Mouse (Mus musculus) CH12.LX (cell line): ENCODE measurements around the gene Dennd2a. TPM values are rescaled to one million over a fixed set of nuclear protein-coding genes. Genes with fewer than 3 reads are reported as not detected.
A peak's percentile ranks its signal among the peaks of the same experiment; 100 is the strongest.

Experiments used
- DNase-seq: peaks from one replicate; pipeline ENCODE4 v3.0.0-alpha.2; 2013; ENCODE audit errors: extremely low read depth
- H3K27ac ChIP-seq: 2 replicates; pipeline ENCODE4 v1.5.1; 2012; ENCODE audit warnings: low read depth, mild to moderate bottlenecking, control low read depth, moderate library complexity; ENCODE audit not compliant: insufficient read depth
- H3K27me3 ChIP-seq: replicated peaks from 2 replicates; pipeline ENCODE3; 2012; ENCODE audit warnings: inconsistent platforms
- H3K36me3 ChIP-seq, 2 experiments: replicated peaks in 1 of 2; 2 replicates each; pipeline versions ENCODE3 to v1.6.1; 2012; ENCODE audit warnings: inconsistent platforms in 1 of 2, low read length in 1 of 2, mild to moderate bottlenecking in 1 of 2, mixed read lengths in 1 of 2, moderate library complexity in 1 of 2; ENCODE audit not compliant: control insufficient read depth in 1 of 2, insufficient read depth in 1 of 2
- H3K4me1 ChIP-seq, 2 experiments: 2 replicates each; pipeline ENCODE4 v1.6.1; 2012; ENCODE audit warnings: inconsistent platforms in 1 of 2, moderate library complexity in 1 of 2; ENCODE audit not compliant: insufficient read depth in 2 of 2, control insufficient read depth in 1 of 2
- H3K4me2 ChIP-seq: 2 replicates; pipeline ENCODE4 v1.6.1; 2012; ENCODE audit warnings: low read depth, mild to moderate bottlenecking, control low read depth; ENCODE audit not compliant: poor library complexity, insufficient read depth, severe bottlenecking
- H3K4me3 ChIP-seq, 3 experiments: fragments of 150-350 bp in 1 of 3; sonication (generic) in 1 of 3; replicated peaks in 1 of 3; 2 replicates each; pipeline versions ENCODE3 to v1.5.1; 2011 to 2012; ENCODE audit warnings: low read depth in 2 of 3, low read length in 2 of 3, mild to moderate bottlenecking in 2 of 3, moderate library complexity in 2 of 3, control low read depth in 1 of 3, improper control_type of control experiment in 1 of 3, inconsistent platforms in 1 of 3, mixed read lengths in 1 of 3; ENCODE audit not compliant: poor library complexity in 1 of 3
- H3K79me2 ChIP-seq: replicated peaks from 2 replicates; pipeline ENCODE4 v1.6.1; 2012; ENCODE audit warnings: mild to moderate bottlenecking, moderate library complexity; ENCODE audit not compliant: control insufficient read depth, poor library complexity, insufficient read depth, severe bottlenecking; ENCODE audit errors: extremely low read depth
- H3K9ac ChIP-seq: 2 replicates; pipeline ENCODE4 v1.6.1; 2012; ENCODE audit warnings: low read depth, mild to moderate bottlenecking, control low read depth, moderate library complexity; ENCODE audit not compliant: insufficient read depth
- H3K9me3 ChIP-seq: replicated peaks from 2 replicates; pipeline ENCODE3; 2012; ENCODE audit warnings: low read length, inconsistent platforms, mixed read lengths
- CHD1 ChIP-seq: IDR thresholded peaks from 2 replicates; pipeline ENCODE4 v1.6.1; 2012; ENCODE audit warnings: low read depth, low read length, improper control_type of control experiment, inconsistent platforms
- CTCF ChIP-seq, 2 experiments: IDR thresholded peaks in 1 of 2; conservative IDR thresholded peaks in 1 of 2; 2 replicates each; pipeline ENCODE4 v1.5.1; 2011 to 2012; ENCODE audit warnings: low read depth in 2 of 2, low read length in 2 of 2, improper control_type of control experiment in 1 of 2, inconsistent platforms in 1 of 2, mild to moderate bottlenecking in 1 of 2, moderate library complexity in 1 of 2
- ELF1 ChIP-seq: IDR thresholded peaks from 2 replicates; pipeline ENCODE4 v1.6.1; 2014; ENCODE audit warnings: low read depth, mild to moderate bottlenecking, inconsistent platforms, low read length, improper control_type of control experiment
- EP300 ChIP-seq: IDR thresholded peaks from 2 replicates; pipeline ENCODE4 v1.6.1; 2011; ENCODE audit warnings: low read length, improper control_type of control experiment
- HCFC1 ChIP-seq: IDR thresholded peaks from 2 replicates; pipeline ENCODE4 v1.6.1; 2012; ENCODE audit warnings: low read depth, mild to moderate bottlenecking, inconsistent platforms, low read length, improper control_type of control experiment
- IRF4 ChIP-seq: IDR thresholded peaks from 2 replicates; pipeline ENCODE4 v1.6.1; 2014; ENCODE audit warnings: low read depth, mild to moderate bottlenecking, inconsistent platforms, low read length, improper control_type of control experiment
- JUN ChIP-seq: IDR thresholded peaks from 2 replicates; pipeline ENCODE4 v1.6.1; 2011; ENCODE audit warnings: low read depth, mild to moderate bottlenecking, low read length, improper control_type of control experiment, moderate library complexity; ENCODE audit not compliant: insufficient read depth
- MAFK ChIP-seq: IDR thresholded peaks from 2 replicates; pipeline ENCODE4 v1.6.1; 2011; ENCODE audit warnings: low read length, improper control_type of control experiment; ENCODE audit not compliant: insufficient replicate concordance
- MAZ ChIP-seq: IDR thresholded peaks from 2 replicates; pipeline ENCODE4 v1.6.1; 2012; ENCODE audit warnings: low read depth, mild to moderate bottlenecking, inconsistent platforms, low read length, improper control_type of control experiment, moderate library complexity
- MXI1 ChIP-seq: IDR thresholded peaks from 2 replicates; pipeline ENCODE4 v1.6.1; 2011; ENCODE audit warnings: mild to moderate bottlenecking, low read depth, low read length, improper control_type of control experiment
- NELFE ChIP-seq: IDR thresholded peaks from 2 replicates; pipeline ENCODE4 v1.6.1; 2011; ENCODE audit warnings: low read depth, low read length, improper control_type of control experiment
- RAD21 ChIP-seq: IDR thresholded peaks from 2 replicates; pipeline ENCODE4 v1.6.1; 2011; ENCODE audit warnings: low read depth, mild to moderate bottlenecking, low read length, improper control_type of control experiment, moderate library complexity
- RCOR1 ChIP-seq: conservative IDR thresholded peaks from 2 replicates; pipeline ENCODE4 v1.6.1; 2012; ENCODE audit warnings: low read depth, mild to moderate bottlenecking, inconsistent platforms, low read length, improper control_type of control experiment
- TBP ChIP-seq: conservative IDR thresholded peaks from 2 replicates; pipeline ENCODE4 v1.6.1; 2011; ENCODE audit warnings: low read depth, low read length, improper control_type of control experiment
- TCF12 ChIP-seq: IDR thresholded peaks from 2 replicates; pipeline ENCODE4 v1.6.1; 2014; ENCODE audit warnings: low read depth, mild to moderate bottlenecking, inconsistent platforms, low read length, improper control_type of control experiment
- USF1 ChIP-seq: IDR thresholded peaks from 2 replicates; pipeline ENCODE4 v1.6.1; 2014; ENCODE audit warnings: low read depth, mild to moderate bottlenecking, inconsistent platforms, low read length, improper control_type of control experiment
- USF2 ChIP-seq: conservative IDR thresholded peaks from 2 replicates; pipeline ENCODE4 v1.6.1; 2011; ENCODE audit warnings: low read depth, low read length, improper control_type of control experiment
- ZC3H11A ChIP-seq: IDR thresholded peaks from 2 replicates; pipeline ENCODE4 v1.6.1; 2012; ENCODE audit warnings: low read depth, mild to moderate bottlenecking, inconsistent platforms, low read length, improper control_type of control experiment
- ZKSCAN1 ChIP-seq: IDR thresholded peaks from 2 replicates; pipeline ENCODE4 v1.6.1; 2012; ENCODE audit warnings: low read depth, inconsistent platforms, low read length, improper control_type of control experiment, borderline replicate concordance
- dilution Hi-C: fragments of 300-500 bp; cut with MboI; formaldehyde crosslinking; loops from 2 replicates; pipeline ENCODE4 v1.14.3; 2020; ENCODE audit warnings: low sequenced_read_pairs; ENCODE audit not compliant: extremely low pct_unique_long_range_greater_than_20kb, extremely low pct_ligation_motif_present
- in situ Hi-C: fragments of 300-500 bp; cut with MboI; formaldehyde crosslinking; loops from 3 replicates; pipeline ENCODE4 v1.14.3; 2019; ENCODE audit warnings: low sequenced_read_pairs, low pct_ligation_motif_present, low pct_unique_long_range_greater_than_20kb, mixed read lengths
- polyA plus RNA-seq: library from polyadenylated mRNA; unstranded; fragments of >175 nt; gene quantifications from 2 replicates; pipeline ENCODE4 v1.2.1, GENCODE M21; 2012; ENCODE audit warnings: low read depth; ENCODE audit not compliant: insufficient read length
- total RNA-seq, 2 experiments: library from RNA; depleted of rRNA; stranded (reverse); fragments of 300-350 nt in 1 of 2; fragments of >200 nt in 1 of 2; gene quantifications; 2 replicates each; pipeline ENCODE4 v1.2.3; 2012 to 2014

Gene Dennd2a
- total and polyA plus RNA-seq, 3 experiments = 3.7 to 10.6 (median 9.1) TPM

DNA sequence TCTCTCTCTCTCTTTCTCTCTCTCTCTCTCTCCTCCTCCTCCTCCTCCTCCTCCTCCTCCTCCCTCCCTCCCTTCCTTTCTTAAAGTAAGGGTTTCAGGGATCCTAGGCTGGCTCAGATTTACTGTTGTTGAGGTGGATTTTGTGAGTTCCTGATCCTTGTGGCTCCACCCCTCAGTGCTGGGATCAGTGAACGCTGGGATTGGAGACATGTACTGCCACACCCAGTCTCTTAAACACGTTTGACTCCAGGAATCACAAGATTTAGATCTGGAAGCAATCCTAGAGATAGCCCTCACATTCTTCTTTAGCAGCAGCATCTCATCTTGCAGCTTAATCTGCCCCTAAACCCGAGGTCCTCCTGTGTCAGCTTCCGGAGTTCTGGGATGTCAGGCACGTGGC lies 84.8 kb downstream of the Dennd2a start:
- Histone ChIP-seq H3K36me3 (peaks cover 30 to 76% of the 10 kb centered on the region in 2 experiments), H3K4me2 (no peak overlapping the region), H3K4me1 (peaks cover 0 to 17% of the 10 kb centered on the region in 2 experiments; a peak in 2 of 4 replicates), H3K9ac (no peak overlapping the region), H3K79me2 (no peaks in the 10 kb centered on the region)
- DNase-seq = no peak
- TF ChIP-seq MAZ (no peak), RAD21 (no peak)
- TF ChIP-seq, all 38 proteins: peak for 0
- no peak overlapping the region for H3K27ac ChIP-seq
- H3K9me3 ChIP-seq = no peaks in the 10 kb centered on the region
- H3K27me3 ChIP-seq = no peaks in the 10 kb centered on the region
- no peak overlapping the region for H3K4me3 ChIP-seq
- dilution Hi-C loops = loop anchor here (25.0 kb wide), 1 partner anchor 89 kb away; the partner anchor contains the start of genes Adck2 and Dennd2a
- in situ Hi-C loops = no loop called here

DNA sequence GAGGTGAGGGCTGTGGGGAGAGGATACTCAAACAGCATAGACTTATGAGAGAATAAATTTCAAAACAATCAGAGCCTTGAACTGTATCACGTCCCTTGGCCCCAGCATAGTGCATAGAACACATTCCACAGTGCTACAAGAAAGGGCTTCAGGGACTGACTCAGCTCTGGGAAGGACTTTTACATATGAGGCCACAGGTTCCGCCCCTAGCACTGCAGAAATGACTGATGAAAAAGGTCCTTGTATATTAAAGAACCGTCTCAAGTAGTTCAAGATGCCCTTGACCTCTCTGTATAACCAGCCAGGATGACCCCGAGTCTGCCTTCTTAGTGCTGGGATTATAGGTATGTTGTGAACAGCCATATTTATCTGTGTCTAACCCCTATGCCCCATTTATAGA lies 85.4 kb downstream of the Dennd2a start:
- dilution Hi-C loops = loop anchor here (25.0 kb wide), 1 partner anchor 90 kb away; the partner anchor contains the start of genes Adck2 and Dennd2a
- TF ChIP-seq IRF4 (0 out of 2 replicates have a peak, but pooled peaks have one; percentile 29), NELFE (no peak)
- TF ChIP-seq, all 38 proteins: peak for 1
- peak; percentile 34 for DNase-seq

DNA sequence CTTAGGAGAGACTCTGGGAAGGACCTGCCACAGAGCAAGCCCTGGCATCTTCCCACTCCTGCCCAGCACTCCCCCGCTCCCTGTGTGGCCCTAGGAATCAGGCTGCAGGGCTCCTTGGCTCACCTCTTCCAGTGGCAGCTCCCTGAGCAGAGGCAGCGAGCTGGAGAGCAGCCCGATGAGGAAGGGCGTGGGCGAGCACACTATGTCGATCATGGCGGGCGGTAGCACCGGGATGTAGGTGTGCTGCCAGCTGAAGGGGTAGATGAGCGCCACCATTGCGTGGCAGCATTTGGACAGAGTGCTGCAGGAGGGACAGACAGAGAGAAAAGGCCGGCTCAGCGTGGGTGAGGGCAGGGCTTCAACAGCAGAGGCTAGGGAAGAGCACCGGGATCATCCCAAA lies 87.6 kb downstream of the Dennd2a start:
- TF ChIP-seq IRF4 (no peak), CHD1 (no peak), MAZ (no peak), TCF12 (no peak), ZC3H11A (no peak), USF1 (no peak), RCOR1 (no peak), MXI1 (no peak), TBP (no peak), CTCF (conservative IDR thresholded peaks at IDR 0.05 in 1 of 2, IDR thresholded peaks at IDR 0.05 in 1 of 2; ENCODE audit: low read depth in 2 of 2, low read length in 2 of 2) (no peak), MAFK (no peak), EP300 (no peak), JUN (no peak), USF2 (no peak), HCFC1 (no peak), ELF1 (no peak), ZKSCAN1 (no peak)
- Histone ChIP-seq H3K4me2 (no peak overlapping the region), H3K79me2 (no peaks in the 10 kb centered on the region), H3K4me1 (peaks cover 0 to 17% of the 10 kb centered on the region in 2 experiments; a peak in 2 of 4 replicates), H3K27ac (no peak overlapping the region), H3K9ac (no peak overlapping the region), H3K9me3 (no peaks in the 10 kb centered on the region), H3K36me3 (peaks cover 23 to 59% of the 10 kb centered on the region in 2 experiments), H3K4me3 (no peak overlapping the region), H3K27me3 (no peaks in the 10 kb centered on the region)
- in situ Hi-C loops (no loop called here), dilution Hi-C loops (loop anchor here (25.0 kb wide), 1 partner anchor 92 kb away; the partner anchor contains the start of genes Adck2 and Dennd2a)
- no peak for DNase-seq

More for the DNA sequence above, 85.4 kb downstream of the Dennd2a start:
- Histone ChIP-seq H3K27me3 (no peaks in the 10 kb centered on the region), H3K79me2 (no peaks in the 10 kb centered on the region), H3K4me1 (peaks cover 0 to 17% of the 10 kb centered on the region in 2 experiments; a peak in 2 of 4 replicates), H3K36me3 (peaks cover 27 to 71% of the 10 kb centered on the region in 2 experiments), H3K9ac (no peak overlapping the region), H3K4me2 (no peak overlapping the region), H3K9me3 (no peaks in the 10 kb centered on the region), H3K4me3 (no peak overlapping the region), H3K27ac (no peak overlapping the region)
- in situ Hi-C loops = no loop called here
